Mouse (Mus musculus): ENCODE results near the gene BC107364. TPM values are rescaled to one million over a fixed set of nuclear protein-coding genes. Genes with fewer than 3 reads are reported as not detected.
"Not testable (repeated sequence)": the region's sequence is repeated elsewhere in the genome, so short reads cannot be mapped to it uniquely, and the experiment has no call there.

The BC107364 gene
- polyA plus RNA-seq, 1 experiment from 2014 or later = not detected

DNA sequence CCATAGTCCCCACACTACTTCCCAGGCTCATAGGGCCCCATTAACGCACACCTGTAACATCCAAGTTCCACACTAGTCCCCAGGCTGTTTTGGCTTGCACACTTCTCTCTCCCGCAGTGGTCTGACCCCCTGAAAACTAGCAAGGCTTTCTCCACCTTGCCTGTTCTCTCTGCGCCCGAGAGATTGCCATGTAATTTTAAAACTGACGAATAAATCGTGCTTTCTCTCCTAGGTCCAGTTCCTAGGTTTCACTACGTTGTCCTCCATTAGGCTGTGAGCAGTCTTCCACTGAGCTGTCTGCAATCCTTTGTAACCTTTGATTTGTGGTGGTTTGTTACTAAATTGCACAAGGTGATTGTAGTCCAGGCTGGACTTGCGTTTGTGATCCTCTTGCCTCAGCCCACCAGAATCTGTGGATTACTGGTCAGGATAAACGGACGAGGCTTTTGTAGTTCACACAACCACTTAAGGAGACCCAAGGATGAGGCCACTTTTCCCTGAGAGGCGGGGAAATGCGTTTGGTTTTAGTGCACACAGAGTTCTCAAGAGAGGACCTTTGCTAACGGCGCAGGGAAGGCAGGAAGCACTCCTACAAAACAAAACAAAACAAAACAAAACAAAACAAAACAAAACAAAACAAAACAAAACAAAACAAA is 44.6 kb upstream of the BC107364 start:
- not testable (repeated sequence) for H3K27me3 ChIP-seq (ENCODE audit: control insufficient read depth, insufficient read depth, low read length); H3K36me3 ChIP-seq (ENCODE audit: control insufficient read depth, insufficient read depth, low read length); H3K9me3 ChIP-seq (ENCODE audit: control insufficient read depth, low read length); H3K4me1 ChIP-seq (ENCODE audit: control insufficient read depth, insufficient read depth, low read length); ATAC-seq (ENCODE audit: low read depth); H3K9ac ChIP-seq (replicated peaks; ENCODE audit: low read depth, low read length); H3K27ac ChIP-seq (ENCODE audit: low read depth, low read length)
- 11% methylated on average over 14 of the region's 14 CpGs for WGBS
- H3K4me3 ChIP-seq (ENCODE audit: low read depth, low read length) = peak overlapping the region; percentile 39
- H3K4me2 ChIP-seq (ENCODE audit: low read depth, low read length) = peak overlapping the region; percentile 61

- no peak overlapping the region for H3K4me2 ChIP-seq (ENCODE audit: low read depth, low read length)
- no peak overlapping the region for H3K27ac ChIP-seq (ENCODE audit: low read depth, low read length)
- no peak overlapping the region for H3K9ac ChIP-seq (replicated peaks; ENCODE audit: low read depth, low read length)
- H3K36me3 ChIP-seq (ENCODE audit: control insufficient read depth, insufficient read depth, low read length) = no peaks in the 10 kb centered on the region
- ATAC-seq (ENCODE audit: low read depth) = no peak
- no peaks in the 10 kb centered on the region for H3K4me1 ChIP-seq (ENCODE audit: control insufficient read depth, insufficient read depth, low read length)
- H3K27me3 ChIP-seq (ENCODE audit: control insufficient read depth, insufficient read depth, low read length) = no peaks in the 10 kb centered on the region
- no peak overlapping the region for H3K4me3 ChIP-seq (ENCODE audit: low read depth, low read length)
- no peaks in the 10 kb centered on the region for H3K9me3 ChIP-seq (ENCODE audit: control insufficient read depth, low read length)
- WGBS = 41% methylated on average over 7 of the region's 7 CpGs
Measured at GRCm38 (mm10) chr3:96496216-96496615, 44.1 kb upstream of the BC107364 start.

GRCm38 (mm10) chr3:96495490-96496210 is 43.5 kb upstream of the BC107364 start:
- Histone ChIP-seq H3K9me3 (ENCODE audit: control insufficient read depth, low read length) (no peaks in the 10 kb centered on the region), H3K4me2 (ENCODE audit: low read depth, low read length) (no peak overlapping the region), H3K27ac (ENCODE audit: low read depth, low read length) (no peak overlapping the region), H3K36me3 (ENCODE audit: control insufficient read depth, insufficient read depth, low read length) (no peaks in the 10 kb centered on the region), H3K4me3 (ENCODE audit: low read depth, low read length) (no peak overlapping the region), H3K9ac (replicated peaks; ENCODE audit: low read depth, low read length) (no peak overlapping the region), H3K4me1 (ENCODE audit: control insufficient read depth, insufficient read depth, low read length) (no peaks in the 10 kb centered on the region), H3K27me3 (ENCODE audit: control insufficient read depth, insufficient read depth, low read length) (no peaks in the 10 kb centered on the region)
- WGBS = 96% methylated on average over 1 of the region's 1 CpGs
- no peak for ATAC-seq (ENCODE audit: low read depth)

DNA sequence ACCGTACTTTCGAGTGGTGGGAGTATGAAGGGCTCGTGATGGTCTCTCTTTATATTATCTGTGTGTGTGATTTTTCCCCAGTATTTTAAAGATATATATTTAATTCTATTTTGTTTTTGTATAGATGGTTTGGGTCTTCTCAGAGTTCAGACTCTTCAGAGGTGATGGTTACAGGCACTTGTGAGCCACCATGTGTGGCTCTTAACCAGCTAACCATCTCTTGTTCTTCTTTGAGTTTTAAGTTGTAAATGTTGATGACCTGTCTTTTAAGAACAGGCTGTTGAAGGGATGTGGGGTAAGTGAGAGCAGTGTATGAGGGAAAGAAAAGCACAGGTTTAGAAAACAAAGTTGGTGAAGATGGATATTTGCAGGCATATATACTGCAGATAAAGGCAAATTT is 42.8 kb upstream of the BC107364 start:
- no peak overlapping the region for H3K9ac ChIP-seq (replicated peaks; ENCODE audit: low read depth, low read length)
- ATAC-seq (ENCODE audit: low read depth) = no peak
- no peaks in the 10 kb centered on the region for H3K36me3 ChIP-seq (ENCODE audit: control insufficient read depth, insufficient read depth, low read length)
- no peaks in the 10 kb centered on the region for H3K27me3 ChIP-seq (ENCODE audit: control insufficient read depth, insufficient read depth, low read length)
- H3K27ac ChIP-seq (ENCODE audit: low read depth, low read length) = no peak overlapping the region
- no peaks in the 10 kb centered on the region for H3K9me3 ChIP-seq (ENCODE audit: control insufficient read depth, low read length)
- no peaks in the 10 kb centered on the region for H3K4me1 ChIP-seq (ENCODE audit: control insufficient read depth, insufficient read depth, low read length)
- WGBS = over 99% methylated on average over 3 of the region's 3 CpGs
- H3K4me2 ChIP-seq (ENCODE audit: low read depth, low read length) = no peak overlapping the region
- no peak overlapping the region for H3K4me3 ChIP-seq (ENCODE audit: low read depth, low read length)

DNA sequence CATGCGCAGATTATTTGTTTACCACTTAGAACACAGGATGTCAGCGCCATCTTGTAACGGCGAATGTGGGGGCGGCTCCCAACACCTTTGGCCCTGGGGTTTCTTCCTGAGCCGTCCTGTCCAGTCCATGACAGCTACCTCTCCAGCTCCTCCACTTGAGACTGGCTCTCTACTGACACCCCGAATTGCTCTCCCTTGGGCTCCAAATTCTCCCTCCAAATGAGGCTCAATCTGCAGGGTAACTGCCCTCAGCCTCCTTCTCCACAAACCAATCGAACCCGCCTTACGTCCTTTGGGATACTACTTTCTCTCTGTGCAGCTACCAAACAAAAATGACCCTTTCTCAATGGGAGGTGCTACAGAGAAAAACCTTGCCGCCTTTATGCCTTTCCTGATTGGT is 42.4 kb upstream of the BC107364 start:
- H3K9me3 ChIP-seq (ENCODE audit: control insufficient read depth, low read length); H3K4me1 ChIP-seq (ENCODE audit: control insufficient read depth, insufficient read depth, low read length); H3K36me3 ChIP-seq (ENCODE audit: control insufficient read depth, insufficient read depth, low read length); H3K27me3 ChIP-seq (ENCODE audit: control insufficient read depth, insufficient read depth, low read length); H3K9ac ChIP-seq (replicated peaks; ENCODE audit: low read depth, low read length); ATAC-seq (ENCODE audit: low read depth); H3K4me3 ChIP-seq (ENCODE audit: low read depth, low read length); H3K27ac ChIP-seq (ENCODE audit: low read depth, low read length); H3K4me2 ChIP-seq (ENCODE audit: low read depth, low read length): not testable (repeated sequence)
- WGBS = 98% methylated on average over 5 of the region's 11 CpGs

DNA sequence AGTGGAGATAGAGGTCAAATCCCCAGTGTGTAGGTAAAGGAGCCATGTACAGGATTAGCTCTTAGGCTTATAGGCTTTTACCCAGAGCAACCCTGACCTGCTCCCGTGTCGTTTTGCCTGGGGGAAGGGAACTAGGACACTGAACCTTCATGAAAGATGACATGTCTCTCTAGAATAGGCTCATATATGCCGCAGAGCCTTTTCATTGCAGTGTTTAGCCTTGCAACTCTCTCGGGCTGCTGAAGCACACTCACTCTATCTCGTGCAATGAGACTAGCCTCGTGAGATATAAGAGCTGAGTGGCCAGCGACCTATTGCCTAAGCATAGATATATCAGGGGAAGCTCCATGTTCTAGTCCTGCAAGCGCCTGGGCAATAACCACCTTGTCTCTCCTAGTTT is 37.5 kb upstream of the BC107364 start:
- not testable (repeated sequence) for H3K4me1 ChIP-seq (ENCODE audit: control insufficient read depth, insufficient read depth, low read length); H3K9me3 ChIP-seq (ENCODE audit: control insufficient read depth, low read length); H3K4me3 ChIP-seq (ENCODE audit: low read depth, low read length); H3K36me3 ChIP-seq (ENCODE audit: control insufficient read depth, insufficient read depth, low read length); H3K9ac ChIP-seq (replicated peaks; ENCODE audit: low read depth, low read length); ATAC-seq (ENCODE audit: low read depth); H3K27me3 ChIP-seq (ENCODE audit: control insufficient read depth, insufficient read depth, low read length); H3K4me2 ChIP-seq (ENCODE audit: low read depth, low read length)
- peak overlapping the region; percentile 71; the same call in 1 of the 2 replicates for H3K27ac ChIP-seq (ENCODE audit: low read depth, low read length)
- WGBS = 52% methylated on average over 4 of the region's 8 CpGs

GRCm38 (mm10) chr3:96488907-96489629 is 37.0 kb upstream of the BC107364 start:
- not testable (repeated sequence) for H3K4me2 ChIP-seq (ENCODE audit: low read depth, low read length); H3K27me3 ChIP-seq (ENCODE audit: control insufficient read depth, insufficient read depth, low read length); H3K9me3 ChIP-seq (ENCODE audit: control insufficient read depth, low read length); H3K9ac ChIP-seq (replicated peaks; ENCODE audit: low read depth, low read length); H3K4me1 ChIP-seq (ENCODE audit: control insufficient read depth, insufficient read depth, low read length); H3K36me3 ChIP-seq (ENCODE audit: control insufficient read depth, insufficient read depth, low read length); H3K4me3 ChIP-seq (ENCODE audit: low read depth, low read length)
- ATAC-seq (ENCODE audit: low read depth) = peak; percentile 51
- H3K27ac ChIP-seq (ENCODE audit: low read depth, low read length) = 0 out of 2 replicates have a peak overlapping the region, but pooled peaks have one; percentile 60
- under 1% methylated on average over 8 of the region's 31 CpGs for WGBS

DNA sequence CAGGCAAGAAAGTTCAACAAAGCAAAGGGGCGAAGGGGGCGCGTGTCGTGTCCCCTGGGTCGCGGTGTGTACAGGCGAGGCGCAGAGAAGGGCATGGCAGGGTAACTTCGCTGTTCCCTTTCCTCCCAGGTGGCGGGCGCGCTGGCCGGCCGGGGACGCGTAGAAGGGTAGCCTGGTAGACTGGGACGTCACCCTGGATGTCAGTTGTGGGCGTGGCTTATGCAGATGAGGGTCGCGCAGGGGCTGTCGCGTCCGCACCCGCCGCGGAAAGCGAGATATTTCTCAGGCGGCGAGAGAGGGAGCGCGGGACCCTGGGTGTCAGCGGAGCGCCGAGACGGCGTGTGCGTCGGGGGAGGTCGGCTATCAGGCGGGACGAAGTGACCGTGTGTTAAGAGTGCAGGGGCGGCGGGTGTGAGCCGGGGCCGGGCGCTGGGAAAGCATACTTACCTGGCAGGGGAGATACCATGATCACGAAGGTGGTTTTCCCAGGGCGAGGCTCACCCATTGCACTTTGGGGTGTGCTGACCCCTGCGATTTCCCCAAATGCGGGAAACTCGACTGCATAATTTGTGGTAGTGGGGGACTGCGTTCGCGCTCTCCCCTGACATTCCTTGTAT is 36.3 kb upstream of the BC107364 start:
- Histone ChIP-seq H3K4me3 (ENCODE audit: low read depth, low read length) (peak overlapping the region; percentile 32), H3K4me2 (ENCODE audit: low read depth, low read length) (peak overlapping the region; percentile 53), H3K9ac (replicated peaks; ENCODE audit: low read depth, low read length) (peak overlapping the region; percentile 13; the same call in 1 of the 2 replicates), H3K27ac (ENCODE audit: low read depth, low read length) (peak overlapping the region; percentile 85)
- peak; percentile 85 for ATAC-seq (ENCODE audit: low read depth)
- not testable (repeated sequence) for H3K27me3 ChIP-seq (ENCODE audit: control insufficient read depth, insufficient read depth, low read length); H3K4me1 ChIP-seq (ENCODE audit: control insufficient read depth, insufficient read depth, low read length); H3K9me3 ChIP-seq (ENCODE audit: control insufficient read depth, low read length); H3K36me3 ChIP-seq (ENCODE audit: control insufficient read depth, insufficient read depth, low read length)
- 0% methylated on average over 1 of the region's 55 CpGs for WGBS

Data from neural tube, embryonic 14.5 days (tissue).